Mouse (Mus musculus) heart, embryonic 11.5 days (tissue): ENCODE results near the gene Erc2. TPM values are rescaled to one million over a fixed set of nuclear protein-coding genes. Genes with fewer than 3 reads are reported as not detected.

Source experiments
- ATAC-seq: fragments of 200-750 bp; cut with Nextera tagmentation; replicated peaks from 2 replicates; pipeline ENCODE4 v1.8.0; 2017; ENCODE audit warnings: moderate library complexity; ENCODE audit not compliant: insufficient number of reproducible peaks, low FRiP score, low TSS enrichment
- H3K27ac ChIP-seq: fragments of 300-500 bp; sonication (generic); 2 replicates; pipeline ENCODE4 v1.5.1; 2014; ENCODE audit warnings: mild to moderate bottlenecking, low read depth, low read length
- H3K27me3 ChIP-seq: fragments of 300-500 bp; sonication (generic); 2 replicates; pipeline ENCODE4 v1.6.1; 2014; ENCODE audit warnings: mild to moderate bottlenecking, low read length, mixed read lengths; ENCODE audit not compliant: control insufficient read depth, insufficient read depth
- H3K36me3 ChIP-seq: fragments of 300-500 bp; sonication (generic); 2 replicates; pipeline ENCODE4 v1.6.1; 2014; ENCODE audit warnings: mild to moderate bottlenecking, low read length, moderate library complexity, mixed read lengths; ENCODE audit not compliant: control insufficient read depth, insufficient read depth
- H3K4me1 ChIP-seq: fragments of 300-500 bp; sonication (generic); 2 replicates; pipeline ENCODE4 v1.6.1; 2014; ENCODE audit warnings: low read length; ENCODE audit not compliant: control insufficient read depth, insufficient read depth
- H3K4me2 ChIP-seq: fragments of 300-500 bp; sonication (generic); 2 replicates; pipeline ENCODE4 v1.6.1; 2014; ENCODE audit warnings: mild to moderate bottlenecking, moderate library complexity
- H3K4me3 ChIP-seq: fragments of 300-500 bp; sonication (generic); 2 replicates; pipeline ENCODE4 v1.5.1; 2014; ENCODE audit warnings: low read depth, low read length
- H3K9ac ChIP-seq: fragments of 300-500 bp; sonication (generic); 2 replicates; pipeline ENCODE4 v1.6.1; 2014; ENCODE audit warnings: mild to moderate bottlenecking, low read depth, low read length, moderate library complexity
- H3K9me3 ChIP-seq: fragments of 300-500 bp; sonication (generic); replicated peaks from 2 replicates; pipeline ENCODE4 v1.6.1; 2016; ENCODE audit warnings: low read length; ENCODE audit not compliant: control insufficient read depth
- WGBS: fragments of 180-500 bp; shearing (Covaris S2); extraction: QIAGEN DNeasy Blood & Tissue Kit; methylation state at CpG from one replicate; pipeline ENCODE4 v1.1.7; 2014; ENCODE audit not compliant: insufficient replicate concordance; 5-methylcytosine and 5-hydroxymethylcytosine counted together
- polyA plus RNA-seq: library from polyadenylated mRNA; unstranded; fragments of >200 nt; fragmentation: Nextera tagmentation; extraction: Ambion mirVana; gene quantifications from 2 replicates; pipeline ENCODE4 v1.2.1, GENCODE M21; 2014

The Erc2 gene
- polyA plus RNA-seq, 1 experiment from 2014 or later = 6.2 TPM

- H3K4me3 ChIP-seq = no peak overlapping the region
- H3K36me3 ChIP-seq = peaks cover 21% of the 10 kb centered on the region
- no peaks in the 10 kb centered on the region for H3K27me3 ChIP-seq
- WGBS = 76% methylated on average over 39 of the region's 39 CpGs
- no peaks in the 10 kb centered on the region for H3K4me1 ChIP-seq
- no peak overlapping the region for H3K4me2 ChIP-seq
- no peak overlapping the region for H3K9ac ChIP-seq
- no peak overlapping the region for H3K27ac ChIP-seq
- ATAC-seq = 0 out of 2 replicates have a peak, but pooled peaks have one; percentile 35
- no peaks in the 10 kb centered on the region for H3K9me3 ChIP-seq
These were observed 895.7 kb downstream of the Erc2 start for GRCm38 (mm10) chr14:28517631-28518560.

DNA sequence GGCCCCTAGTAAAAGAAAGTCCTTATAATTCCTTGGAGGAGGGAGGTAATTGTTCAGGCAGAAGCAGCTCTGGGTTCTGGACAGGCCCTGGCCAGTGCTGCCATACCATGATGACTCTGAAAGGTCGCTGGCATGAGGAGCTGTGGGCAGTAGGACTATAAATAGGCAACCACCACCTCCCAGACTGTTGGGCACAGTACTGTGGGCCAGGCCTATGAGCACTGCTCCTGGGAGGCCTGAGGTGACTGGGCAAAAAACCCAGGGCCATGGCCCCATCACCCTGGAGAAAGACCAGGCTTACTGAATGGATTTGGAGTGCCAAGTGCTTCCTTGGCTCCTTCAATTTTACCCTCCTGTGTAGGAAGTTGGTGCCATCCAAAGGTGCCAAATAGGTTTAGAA is 898.9 kb downstream of the Erc2 start:
- whole genome bisulfite sequencing = 79% methylated on average over 1 of the region's 1 CpGs
- H3K27me3 ChIP-seq = no peaks in the 10 kb centered on the region
- no peaks in the 10 kb centered on the region for H3K9me3 ChIP-seq
- peaks cover 24% of the 10 kb centered on the region for H3K36me3 ChIP-seq
- H3K4me1 ChIP-seq = no peaks in the 10 kb centered on the region
- no peak for ATAC-seq
- no peak overlapping the region for H3K4me3 ChIP-seq
- H3K4me2 ChIP-seq = no peak overlapping the region
- no peak overlapping the region for H3K27ac ChIP-seq
- no peak overlapping the region for H3K9ac ChIP-seq

GRCm38 (mm10) chr14:28522611-28523010 is 900.4 kb downstream of the Erc2 start:
- no peaks in the 10 kb centered on the region for H3K9me3 ChIP-seq
- no peaks in the 10 kb centered on the region for H3K4me1 ChIP-seq
- peaks cover 24% of the 10 kb centered on the region for H3K36me3 ChIP-seq
- no peak overlapping the region for H3K27ac ChIP-seq
- no peak overlapping the region for H3K4me3 ChIP-seq
- H3K4me2 ChIP-seq = no peak overlapping the region
- H3K9ac ChIP-seq = no peak overlapping the region
- no peaks in the 10 kb centered on the region for H3K27me3 ChIP-seq
- WGBS = 79% methylated on average over 21 of the region's 21 CpGs
- no peak for ATAC-seq

DNA sequence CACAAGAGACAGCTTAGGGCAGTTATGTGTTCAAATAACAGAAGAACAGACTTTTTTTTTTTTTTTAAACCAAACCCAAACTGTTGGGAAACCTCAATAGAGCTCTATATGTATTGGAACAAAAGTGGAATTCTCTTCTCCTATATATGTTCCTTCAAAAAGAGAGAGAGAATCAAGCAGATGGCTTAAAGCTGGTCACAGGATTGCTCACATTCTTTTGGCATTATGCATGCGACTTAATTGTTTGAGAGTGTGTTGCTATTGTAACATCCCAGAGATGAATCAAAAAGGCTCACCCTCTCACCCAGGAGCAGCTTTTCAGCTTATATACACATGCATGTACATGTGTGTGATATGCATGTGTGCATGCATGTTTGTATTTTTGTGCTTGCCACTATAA is 903.3 kb downstream of the Erc2 start:
- ATAC-seq = no peak
- H3K9me3 ChIP-seq = no peaks in the 10 kb centered on the region
- no peak overlapping the region for H3K4me2 ChIP-seq
- 70% methylated on average over 1 of the region's 1 CpGs for WGBS
- no peaks in the 10 kb centered on the region for H3K4me1 ChIP-seq
- no peaks in the 10 kb centered on the region for H3K27me3 ChIP-seq
- H3K27ac ChIP-seq = no peak overlapping the region
- H3K4me3 ChIP-seq = no peak overlapping the region
- peaks cover 10% of the 10 kb centered on the region; the same call in 1 of the 2 replicates for H3K36me3 ChIP-seq
- H3K9ac ChIP-seq = no peak overlapping the region

Other genes starting within 250 kb of the Erc2 start
- 9.5 and 12.3 TPM in 2 replicates for gene Fam208a, start 193.6 kb upstream of the Erc2 start, polyA plus RNA-seq
- 7.8 and 9.1 TPM in 2 replicates for gene Ccdc66, start 114.0 kb upstream of the Erc2 start, polyA plus RNA-seq